Mouse (Mus musculus) lung, postnatal 0 days (tissue): ENCODE results near the gene Slc35e3. TPM values are rescaled to one million over a fixed set of nuclear protein-coding genes. Genes with fewer than 3 reads are reported as not detected.

ENCODE experiments used
- ATAC-seq: fragments of 200-750 bp; cut with Nextera tagmentation; 2 replicates; pipeline ENCODE4 v1.8.0; 2017; ENCODE audit warnings: moderate library complexity
- DNase-seq: peaks from one replicate; pipeline ENCODE4 v3.0.0-alpha.2; 2016; ENCODE audit warnings: low spot score
- H3K27ac ChIP-seq: fragments of 300-500 bp; sonication (generic); 2 replicates; pipeline ENCODE4 v1.5.1; 2014; ENCODE audit warnings: antibody characterized with exemption, mild to moderate bottlenecking, low read length, mixed read lengths
- H3K27me3 ChIP-seq: fragments of 300-500 bp; sonication (generic); replicated peaks from 2 replicates; pipeline ENCODE4 v1.6.1; 2014; ENCODE audit warnings: low read length, mixed read lengths; ENCODE audit not compliant: insufficient read depth
- H3K36me3 ChIP-seq: fragments of 300-500 bp; sonication (generic); 2 replicates; pipeline ENCODE4 v1.6.1; 2014; ENCODE audit warnings: low read length, mixed read lengths; ENCODE audit not compliant: insufficient read depth
- H3K4me1 ChIP-seq: fragments of 300-500 bp; sonication (generic); 2 replicates; pipeline ENCODE4 v1.6.1; 2014; ENCODE audit warnings: antibody characterized with exemption, low read depth, low read length, mixed read lengths; ENCODE audit not compliant: insufficient read depth
- H3K4me2 ChIP-seq: fragments of 300-500 bp; sonication (generic); replicated peaks from 2 replicates; pipeline ENCODE4 v1.6.1; 2014; ENCODE audit warnings: low read depth, mild to moderate bottlenecking, low read length, moderate library complexity, mixed read lengths
- H3K4me3 ChIP-seq: fragments of 300-500 bp; sonication (generic); 2 replicates; pipeline ENCODE4 v1.5.1; 2014; ENCODE audit warnings: low read depth, low read length
- H3K9ac ChIP-seq: fragments of 300-500 bp; sonication (generic); replicated peaks from 2 replicates; pipeline ENCODE4 v1.6.1; 2014; ENCODE audit warnings: low read depth, mild to moderate bottlenecking
- H3K9me3 ChIP-seq: fragments of 300-500 bp; sonication (generic); 2 replicates; pipeline ENCODE4 v1.6.1; 2016; ENCODE audit warnings: low read length, mixed read lengths
- CTCF ChIP-seq: IDR thresholded peaks from 2 replicates; pipeline ENCODE4 v1.5.1; 2016; ENCODE audit warnings: antibody characterized with exemption, mild to moderate bottlenecking
- EP300 ChIP-seq: IDR thresholded peaks from 2 replicates; pipeline ENCODE4 v1.6.1; 2016; ENCODE audit warnings: antibody characterized with exemption, mild to moderate bottlenecking, control low read depth
- WGBS: fragments of 180-500 bp; shearing (Covaris S2); extraction: QIAGEN DNeasy Blood & Tissue Kit; methylation state at CpG from one replicate; pipeline ENCODE4 v1.1.7; 2014; 5-methylcytosine and 5-hydroxymethylcytosine counted together
- polyA plus RNA-seq: library from polyadenylated mRNA; unstranded; fragments of >200 nt; fragmentation: Nextera tagmentation; extraction: Ambion mirVana; gene quantifications from 2 replicates; pipeline ENCODE4 v1.2.1, GENCODE M21; 2015

Slc35e3 gene
- polyA plus RNA-seq, 1 experiment from 2014 or later: 17.2 TPM

GRCm38 (mm10) chr10:117700450-117700849 lies 45.7 kb downstream of the Slc35e3 start:
- H3K9ac ChIP-seq: no peak overlapping the region
- ATAC-seq (no peak), DNase-seq (no peak)
- WGBS: 92% methylated on average over 1 of the region's 1 CpGs
- H3K36me3 ChIP-seq: peaks cover 65% of the 10 kb centered on the region
- H3K4me2 ChIP-seq: no peak overlapping the region
- no peak overlapping the region for H3K27ac ChIP-seq
- TF ChIP-seq CTCF (no peak), EP300 (no peak)
- no peaks in the 10 kb centered on the region for H3K9me3 ChIP-seq
- H3K4me1 ChIP-seq: no peaks in the 10 kb centered on the region
- no peaks in the 10 kb centered on the region for H3K27me3 ChIP-seq
- no peak overlapping the region for H3K4me3 ChIP-seq

GRCm38 (mm10) chr10:117699914-117700313 lies 46.3 kb downstream of the Slc35e3 start:
- Histone ChIP-seq H3K9ac (no peak overlapping the region), H3K4me1 (no peaks in the 10 kb centered on the region), H3K9me3 (no peaks in the 10 kb centered on the region), H3K4me2 (no peak overlapping the region), H3K36me3 (peaks cover 65% of the 10 kb centered on the region), H3K4me3 (no peak overlapping the region), H3K27me3 (no peaks in the 10 kb centered on the region), H3K27ac (no peak overlapping the region)
- WGBS: 95% methylated on average over 4 of the region's 4 CpGs
- TF ChIP-seq EP300 (no peak), CTCF (no peak)
- DNase-seq: no peak
- no peak for ATAC-seq

- Histone ChIP-seq H3K27me3 (no peaks in the 10 kb centered on the region), H3K4me3 (no peak overlapping the region), H3K4me1 (no peaks in the 10 kb centered on the region), H3K9ac (no peak overlapping the region), H3K36me3 (peaks cover 69% of the 10 kb centered on the region), H3K9me3 (no peaks in the 10 kb centered on the region), H3K4me2 (no peak overlapping the region), H3K27ac (no peak overlapping the region)
- ATAC-seq (no peak), DNase-seq (no peak)
- 95% methylated on average over 10 of the region's 10 CpGs for WGBS
- no peak for TF ChIP-seq EP300
- TF ChIP-seq CTCF: no peak
These were observed 47.6 kb downstream of the Slc35e3 start for GRCm38 (mm10) chr10:117698313-117699138.

- Histone ChIP-seq H3K27ac (no peak overlapping the region), H3K36me3 (peaks cover 67% of the 10 kb centered on the region), H3K9me3 (no peaks in the 10 kb centered on the region), H3K4me2 (no peak overlapping the region), H3K4me1 (no peaks in the 10 kb centered on the region), H3K9ac (no peak overlapping the region), H3K27me3 (no peaks in the 10 kb centered on the region), H3K4me3 (no peak overlapping the region)
- ATAC-seq (peak; percentile 21; the same call in 1 of the 2 replicates), DNase-seq (no peak)
- WGBS: 91% methylated on average over 3 of the region's 3 CpGs
- TF ChIP-seq EP300: no peak
- TF ChIP-seq CTCF: no peak
These were observed 48.5 kb downstream of the Slc35e3 start for GRCm38 (mm10) chr10:117697561-117698115.

GRCm38 (mm10) chr10:117696827-117697560 lies 49.2 kb downstream of the Slc35e3 start:
- Histone ChIP-seq H3K27ac (no peak overlapping the region), H3K27me3 (no peaks in the 10 kb centered on the region), H3K4me3 (no peak overlapping the region), H3K36me3 (peaks cover 70% of the 10 kb centered on the region), H3K4me1 (no peaks in the 10 kb centered on the region), H3K4me2 (no peak overlapping the region), H3K9me3 (no peaks in the 10 kb centered on the region), H3K9ac (no peak overlapping the region)
- no peak for TF ChIP-seq CTCF
- TF ChIP-seq EP300: no peak
- 95% methylated on average over 6 of the region's 6 CpGs for WGBS
- no peak for ATAC-seq
- DNase-seq: no peak
